Mouse (Mus musculus): ENCODE measurements around the gene Gm8068. TPM values are rescaled to one million over a fixed set of nuclear protein-coding genes. Genes with fewer than 3 reads are reported as not detected.
A peak's percentile ranks its signal among the peaks of the same experiment; 100 is the strongest.
"Not testable (repeated sequence)": the region's sequence is repeated elsewhere in the genome, so short reads cannot be mapped to it uniquely, and the experiment has no call there.

Gene Gm8068
- polyA plus RNA-seq (2014; fragmentation: Nextera tagmentation; extraction: Ambion mirVana), result not detected in 2 replicates

DNA sequence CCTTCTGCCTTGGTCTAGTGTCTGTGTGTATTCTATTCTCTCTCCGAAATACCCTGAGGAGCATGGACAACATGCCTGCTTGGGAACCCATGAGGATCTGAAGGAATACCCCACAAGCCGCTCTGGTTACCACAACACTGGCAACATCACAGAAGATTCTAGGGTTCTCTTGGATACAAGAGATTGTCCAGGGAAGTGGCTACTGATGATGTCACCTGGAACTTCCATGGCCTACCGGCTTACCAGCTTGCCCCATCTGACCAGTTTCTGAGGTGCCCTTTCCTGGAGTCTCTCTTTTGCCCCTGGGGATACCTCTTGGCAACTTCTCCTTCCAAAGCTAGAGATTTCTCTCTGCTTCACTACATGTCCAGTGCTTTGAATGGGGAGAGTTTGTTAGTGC is at the start of gene Gm8068:
Gene Gm8068 (minus strand): TSS at position 101 of the 400 bp plus-strand sequence.
- no CpG with 5 or more reads among the region's 3 CpGs for WGBS

DNA sequence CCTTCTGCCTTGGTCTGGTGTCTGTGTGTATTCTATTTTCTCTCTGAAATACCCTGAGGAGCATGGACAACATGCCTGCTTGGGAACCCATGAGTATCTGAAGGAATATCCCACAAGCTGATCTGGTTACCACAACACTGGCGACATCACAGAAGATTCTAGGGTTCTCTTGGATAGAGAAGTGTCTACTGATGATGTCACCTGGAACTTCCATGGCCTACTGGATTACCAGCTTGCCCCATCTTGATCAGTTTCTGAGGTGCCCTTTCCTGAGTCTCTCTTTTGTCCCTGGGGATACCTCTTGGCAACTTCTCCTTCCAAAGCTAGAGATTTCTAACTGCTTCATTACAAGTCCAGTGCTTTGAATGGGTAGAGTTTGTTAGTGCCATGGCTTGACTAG is 48.8 kb upstream of the Gm8068 start, which contains the start of gene Gm7929:
Gene Gm7929 (minus strand): TSS at position 101 of the 400 bp plus-strand sequence.
- not testable (repeated sequence) for H3K9ac ChIP-seq (ENCODE audit: low read length); H3K9me3 ChIP-seq (ENCODE audit: control insufficient read depth, low read length); H3K4me3 ChIP-seq (ENCODE audit: low read depth, low read length); ATAC-seq (replicated peaks; ENCODE audit: low FRiP score); DNase-seq (ENCODE audit: low spot score); H3K4me1 ChIP-seq (replicated peaks; ENCODE audit: control insufficient read depth, insufficient read depth, low read length); H3K36me3 ChIP-seq (ENCODE audit: control insufficient read depth, insufficient read depth, low read length); H3K27me3 ChIP-seq (ENCODE audit: control insufficient read depth, insufficient read depth, low read length); H3K4me2 ChIP-seq (ENCODE audit: low read depth, low read length, severe bottlenecking); H3K27ac ChIP-seq (ENCODE audit: low read depth, low read length)
- WGBS, result no CpG with 5 or more reads among the region's 1 CpGs

More for the DNA sequence above, at the start of gene Gm8068:
- not testable (repeated sequence) for H3K36me3 ChIP-seq (ENCODE audit: control insufficient read depth, insufficient read depth, low read length); H3K27ac ChIP-seq (ENCODE audit: low read depth, low read length); H3K4me1 ChIP-seq (replicated peaks; ENCODE audit: control insufficient read depth, insufficient read depth, low read length); H3K27me3 ChIP-seq (ENCODE audit: control insufficient read depth, insufficient read depth, low read length); H3K4me2 ChIP-seq (ENCODE audit: low read depth, low read length, severe bottlenecking); H3K9me3 ChIP-seq (ENCODE audit: control insufficient read depth, low read length); ATAC-seq (replicated peaks; ENCODE audit: low FRiP score); H3K9ac ChIP-seq (ENCODE audit: low read length); H3K4me3 ChIP-seq (ENCODE audit: low read depth, low read length); DNase-seq (ENCODE audit: low spot score)

DNA sequence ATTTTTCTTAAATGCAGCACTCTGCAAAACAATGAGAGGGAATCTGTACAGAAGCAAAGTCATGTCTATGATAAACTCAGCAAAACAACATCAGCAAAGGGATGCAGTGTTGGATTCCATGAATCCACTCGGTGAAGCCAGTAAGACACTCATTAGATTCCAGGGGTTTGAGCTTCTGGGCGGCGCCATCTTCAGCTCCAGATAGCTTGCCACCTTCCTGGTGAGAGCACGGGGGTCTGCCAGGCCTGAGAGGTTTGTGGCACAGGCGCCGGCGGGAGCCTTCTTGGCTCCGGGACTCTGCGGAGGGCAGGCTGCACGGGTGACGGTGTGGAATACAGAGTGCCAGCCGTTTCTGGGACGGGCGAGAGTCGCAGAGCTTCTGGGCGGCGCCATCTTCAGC is 21.8 kb upstream of the Gm8068 start:
- not testable (repeated sequence) for H3K9ac ChIP-seq (ENCODE audit: low read length); H3K27ac ChIP-seq (ENCODE audit: low read depth, low read length); H3K4me1 ChIP-seq (replicated peaks; ENCODE audit: control insufficient read depth, insufficient read depth, low read length); H3K27me3 ChIP-seq (ENCODE audit: control insufficient read depth, insufficient read depth, low read length); H3K4me3 ChIP-seq (ENCODE audit: low read depth, low read length); ATAC-seq (replicated peaks; ENCODE audit: low FRiP score); H3K36me3 ChIP-seq (ENCODE audit: control insufficient read depth, insufficient read depth, low read length); H3K4me2 ChIP-seq (ENCODE audit: low read depth, low read length, severe bottlenecking); H3K9me3 ChIP-seq (ENCODE audit: control insufficient read depth, low read length)
- DNase-seq (ENCODE audit: low spot score), result peak; percentile 16
- 68% methylated on average over 14 of the region's 17 CpGs for WGBS

DNA sequence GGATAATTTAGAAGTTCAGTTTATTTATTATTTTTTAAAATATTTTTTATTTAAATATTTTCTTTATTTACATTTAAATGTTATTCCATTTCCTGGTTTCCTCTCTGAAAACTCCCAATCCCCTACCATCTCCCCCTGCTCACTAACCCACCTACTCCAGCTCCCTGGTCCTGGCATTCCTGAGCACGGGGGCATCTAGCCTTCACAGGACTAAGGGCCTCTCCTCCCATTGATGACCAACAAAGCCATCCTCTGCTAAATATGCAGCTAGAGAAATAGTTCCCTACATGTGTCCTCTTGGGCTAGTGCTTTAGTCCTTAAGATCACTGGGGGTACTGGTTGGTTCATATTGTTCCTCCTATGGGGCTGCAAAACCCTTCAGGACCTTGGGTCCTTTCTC is 15.5 kb upstream of the Gm8068 start:
- 79% methylated on average over 1 of the region's 1 CpGs for WGBS
- H3K36me3 ChIP-seq (ENCODE audit: control insufficient read depth, insufficient read depth, low read length); H3K4me2 ChIP-seq (ENCODE audit: low read depth, low read length, severe bottlenecking); H3K9me3 ChIP-seq (ENCODE audit: control insufficient read depth, low read length); H3K9ac ChIP-seq (ENCODE audit: low read length); H3K27me3 ChIP-seq (ENCODE audit: control insufficient read depth, insufficient read depth, low read length); H3K27ac ChIP-seq (ENCODE audit: low read depth, low read length); H3K4me1 ChIP-seq (replicated peaks; ENCODE audit: control insufficient read depth, insufficient read depth, low read length); H3K4me3 ChIP-seq (ENCODE audit: low read depth, low read length); ATAC-seq (replicated peaks; ENCODE audit: low FRiP score): not testable (repeated sequence)
- DNase-seq (ENCODE audit: low spot score), result peak; percentile 15

- DNase-seq (ENCODE audit: low spot score); H3K9me3 ChIP-seq (ENCODE audit: control insufficient read depth, low read length); ATAC-seq (replicated peaks; ENCODE audit: low FRiP score); H3K27me3 ChIP-seq (ENCODE audit: control insufficient read depth, insufficient read depth, low read length); H3K4me2 ChIP-seq (ENCODE audit: low read depth, low read length, severe bottlenecking); H3K27ac ChIP-seq (ENCODE audit: low read depth, low read length); H3K36me3 ChIP-seq (ENCODE audit: control insufficient read depth, insufficient read depth, low read length); H3K9ac ChIP-seq (ENCODE audit: low read length); H3K4me3 ChIP-seq (ENCODE audit: low read depth, low read length); H3K4me1 ChIP-seq (replicated peaks; ENCODE audit: control insufficient read depth, insufficient read depth, low read length): not testable (repeated sequence)
- WGBS, result 81% methylated on average over 2 of the region's 2 CpGs
Observed at GRCm38 (mm10) chr14:41648176-41648575, 53.5 kb downstream of the Gm8068 start.

Other genes with a start within 250 kb of the Gm8068 start
- not detected in 2 replicates for gene Gm7954, start 248.4 kb downstream of the Gm8068 start, polyA plus RNA-seq (2014; fragmentation: Nextera tagmentation; extraction: Ambion mirVana)
- not detected in 2 replicates for gene Gm3486, start 212.4 kb downstream of the Gm8068 start, polyA plus RNA-seq (2014; fragmentation: Nextera tagmentation; extraction: Ambion mirVana)
- gene Gm7970, start 146.3 kb downstream of the Gm8068 start, polyA plus RNA-seq (2014; fragmentation: Nextera tagmentation; extraction: Ambion mirVana), result not detected in 2 replicates
- gene 1700049E17Rik2, start 128.7 kb downstream of the Gm8068 start, polyA plus RNA-seq (2014; fragmentation: Nextera tagmentation; extraction: Ambion mirVana), result not detected in 2 replicates
- not detected in 2 replicates for gene Gm3072, start 77.3 kb downstream of the Gm8068 start, polyA plus RNA-seq (2014; fragmentation: Nextera tagmentation; extraction: Ambion mirVana)
- gene Gm3676, start 55.4 kb downstream of the Gm8068 start, polyA plus RNA-seq (2014; fragmentation: Nextera tagmentation; extraction: Ambion mirVana), result not detected in 2 replicates
- not detected in 2 replicates for gene Gm7929, start 48.7 kb upstream of the Gm8068 start, polyA plus RNA-seq (2014; fragmentation: Nextera tagmentation; extraction: Ambion mirVana)
- gene Gm47189, start 70.6 kb upstream of the Gm8068 start, polyA plus RNA-seq (2014; fragmentation: Nextera tagmentation; extraction: Ambion mirVana), result not detected in 2 replicates
- not detected in 2 replicates for gene Gm7980, start 205.4 kb upstream of the Gm8068 start, polyA plus RNA-seq (2014; fragmentation: Nextera tagmentation; extraction: Ambion mirVana)
- not detected in 2 replicates for gene 1700049E17Rik1, start 223.1 kb upstream of the Gm8068 start, polyA plus RNA-seq (2014; fragmentation: Nextera tagmentation; extraction: Ambion mirVana)
- not detected in 2 replicates for gene 1700024B05Rik, start 242.1 kb upstream of the Gm8068 start, polyA plus RNA-seq (2014; fragmentation: Nextera tagmentation; extraction: Ambion mirVana)